Mouse (Mus musculus): Measurements from ENCODE around the gene D17H6S53E. TPM values are rescaled to one million over a fixed set of nuclear protein-coding genes. Genes with fewer than 3 reads are reported as not detected.

Gene D17H6S53E
- total RNA-seq, 2 experiments from 2014 or later, result 26.0 to 26.8 TPM

Other genes starting within 250 kb of the D17H6S53E start
- gene Zbtb12, start 246.9 kb upstream of the D17H6S53E start, total RNA-seq (2023), result 1 to 10 TPM; 4.7 to 5.7 TPM
- gene Gm20547, start 244.3 kb upstream of the D17H6S53E start, total RNA-seq (2023), result not detected
- 1 to 10 TPM in 1 of 2 experiments, under 1 TPM in 1; 0.35 to 2.6 TPM for gene C2, start 228.1 kb upstream of the D17H6S53E start, total RNA-seq (2023)
- 100 to 1,000 TPM; 127 to 138 TPM for gene Ehmt2, start 227.9 kb upstream of the D17H6S53E start, total RNA-seq (2023)
- not detected for gene Slc44a4, start 211.9 kb upstream of the D17H6S53E start, total RNA-seq (2023)
- gene Neu1, start 195.1 kb upstream of the D17H6S53E start, total RNA-seq (2023), result 10 to 100 TPM; 43.5 to 54.2 TPM
- gene Hspa1b, start 167.1 kb upstream of the D17H6S53E start, total RNA-seq (2023), result 10 to 100 TPM; 10.4 to 11.9 TPM
- not detected for gene Gm20481, start 156.5 kb upstream of the D17H6S53E start, total RNA-seq (2023)
- 1 to 10 TPM; 3.2 to 3.6 TPM for gene Hspa1a, start 154.2 kb upstream of the D17H6S53E start, total RNA-seq (2023)
- not detected for gene Hspa1l, start 153.7 kb upstream of the D17H6S53E start, total RNA-seq (2023)
- gene Lsm2, start 144.5 kb upstream of the D17H6S53E start, total RNA-seq (2023), result 10 to 100 TPM; 31.7 to 37.8 TPM
- 100 to 1,000 TPM; 113 to 115 TPM for gene Vars, start 125.4 kb upstream of the D17H6S53E start, total RNA-seq (2023)
- gene Vwa7, start 109.8 kb upstream of the D17H6S53E start, total RNA-seq (2023), result under 1 TPM; 0.47 to 0.52 TPM
- gene Sapcd1, start 98.4 kb upstream of the D17H6S53E start, total RNA-seq (2023), result 1 to 10 TPM in 1 of 2 experiments, not detected in 1; 2.3 TPM
- 1 to 10 TPM; 2.0 to 3.3 TPM for gene Msh5, start 79.6 kb upstream of the D17H6S53E start, total RNA-seq (2023)
- gene Clic1, start 76.4 kb upstream of the D17H6S53E start, total RNA-seq (2023), result 100 to 1,000 TPM; 161 to 180 TPM
- gene Ddah2, start 67.3 kb upstream of the D17H6S53E start, total RNA-seq (2023), result 1 to 10 TPM in 1 of 2 experiments, under 1 TPM in 1; 0.86 to 4.1 TPM
- gene Ly6g6c, start 61.0 kb upstream of the D17H6S53E start, total RNA-seq (2023), result not detected
- not detected for gene Mpig6b, start 60.2 kb upstream of the D17H6S53E start, total RNA-seq (2023)
- gene Ly6g6e, start 49.5 kb upstream of the D17H6S53E start, total RNA-seq (2023), result not detected
- not detected for gene Ly6g6d, start 48.3 kb upstream of the D17H6S53E start, total RNA-seq (2023)
- not detected for gene Ly6g6f, start 40.8 kb upstream of the D17H6S53E start, total RNA-seq (2023)
- gene Abhd16a, start 37.1 kb upstream of the D17H6S53E start, total RNA-seq (2023), result 10 to 100 TPM; 73.4 to 81.3 TPM
- not detected for gene Ly6g5c, start 18.1 kb upstream of the D17H6S53E start, total RNA-seq (2023)
- 1 to 10 TPM; 2.7 to 5.4 TPM for gene Ly6g5b, start 10.9 kb upstream of the D17H6S53E start, total RNA-seq (2023)
- 10 to 100 TPM; 33.5 to 34.9 TPM for gene Gpank1, start 4.9 kb upstream of the D17H6S53E start, total RNA-seq (2023)
- gene Csnk2b, start 4.3 kb upstream of the D17H6S53E start, total RNA-seq (2023), result 100 to 1,000 TPM; 152 to 162 TPM
- gene Apom, start 5.7 kb downstream of the D17H6S53E start, total RNA-seq (2023), result 1 to 10 TPM in 1 of 2 experiments, under 1 TPM in 1; 0.55 to 1.7 TPM
- 100 to 1,000 TPM; 403 to 408 TPM for gene Bag6, start 8.8 kb downstream of the D17H6S53E start, total RNA-seq (2023)
- 100 to 1,000 TPM; 299 to 313 TPM for gene Prrc2a, start 38.5 kb downstream of the D17H6S53E start, total RNA-seq (2023)
- 1 to 10 TPM; 1.2 to 2.0 TPM for gene Aif1, start 49.7 kb downstream of the D17H6S53E start, total RNA-seq (2023)
- gene Lst1, start 62.1 kb downstream of the D17H6S53E start, total RNA-seq (2023), result 1 to 10 TPM; 4.5 to 8.7 TPM
- 100 to 1,000 TPM; 598 to 633 TPM for gene Ltb, start 68.1 kb downstream of the D17H6S53E start, total RNA-seq (2023)
- gene Tnf, start 75.6 kb downstream of the D17H6S53E start, total RNA-seq (2023), result 10 to 100 TPM; 17.7 to 18.6 TPM
- 10 to 100 TPM; 14.1 to 17.3 TPM for gene Lta, start 79.0 kb downstream of the D17H6S53E start, total RNA-seq (2023)
- not detected for gene Gm16181, start 94.5 kb downstream of the D17H6S53E start, total RNA-seq (2023)
- 1 to 10 TPM; 2.8 to 3.1 TPM for gene Atp6v1g2, start 107.3 kb downstream of the D17H6S53E start, total RNA-seq (2023)
- gene Nfkbil1, start 109.4 kb downstream of the D17H6S53E start, total RNA-seq (2023), result 10 to 100 TPM; 15.8 to 16.0 TPM
- 100 to 1,000 TPM; 432 to 439 TPM for gene Ddx39b, start 115.4 kb downstream of the D17H6S53E start, total RNA-seq (2023)
- 1,000 to 10,000 TPM; 2,662 to 2,726 TPM for gene H2-D1, start 136.4 kb downstream of the D17H6S53E start, total RNA-seq (2023)
- gene H2-Q1, start 194.0 kb downstream of the D17H6S53E start, total RNA-seq (2023), result 10 to 100 TPM; 17.9 to 23.8 TPM
- 10 to 100 TPM; 13.7 to 17.0 TPM for gene H2-Q2, start 215.9 kb downstream of the D17H6S53E start, total RNA-seq (2023)